Mouse (Mus musculus): ENCODE data around the gene Srrm3.
A peak's percentile ranks its signal among the peaks of the same experiment; 100 is the strongest.

Srrm3 gene

GRCm38 (mm10) chr5:135907256-135907655 lies 100.6 kb downstream of the Srrm3 start:
- no peak for DNase-seq

- DNase-seq: peak; percentile 25
Observed at GRCm38 (mm10) chr5:135908185-135908584, 101.5 kb downstream of the Srrm3 start.

- no peak for DNase-seq
Observed at GRCm38 (mm10) chr5:135908989-135909388, 102.3 kb downstream of the Srrm3 start.

- no peak for DNase-seq
Observed at GRCm38 (mm10) chr5:135909646-135910045, 103.0 kb downstream of the Srrm3 start.

GRCm38 (mm10) chr5:135910813-135911212 lies 104.1 kb downstream of the Srrm3 start:
- no peak for DNase-seq

- DNase-seq: no peak
Observed at GRCm38 (mm10) chr5:135911633-135912220, 105.0 kb downstream of the Srrm3 start.

- peak; percentile 17 for DNase-seq
Observed at GRCm38 (mm10) chr5:135913201-135913600, 106.5 kb downstream of the Srrm3 start.

- DNase-seq: no peak
Observed at GRCm38 (mm10) chr5:135914156-135914555, 107.5 kb downstream of the Srrm3 start.

GRCm38 (mm10) chr5:135916051-135916565 lies 109.4 kb downstream of the Srrm3 start:
- DNase-seq: no peak

GRCm38 (mm10) chr5:135916601-135917000 lies 109.9 kb downstream of the Srrm3 start:
- no peak for DNase-seq

- DNase-seq: no peak
Observed at GRCm38 (mm10) chr5:135917327-135918058, 110.8 kb downstream of the Srrm3 start.

- no peak for DNase-seq
Observed at GRCm38 (mm10) chr5:135918059-135918437, 111.4 kb downstream of the Srrm3 start.

- no peak for DNase-seq
Observed at GRCm38 (mm10) chr5:135918593-135918992, 111.9 kb downstream of the Srrm3 start.

GRCm38 (mm10) chr5:135919902-135920301 lies 113.2 kb downstream of the Srrm3 start:
- no peak for DNase-seq

GRCm38 (mm10) chr5:135923901-135924300 lies 117.2 kb downstream of the Srrm3 start:
- no peak for DNase-seq

Data from thymus, postnatal 25 days (tissue).